Mouse (Mus musculus): Measurements from ENCODE around the gene Stard13. TPM values are rescaled to one million over a fixed set of nuclear protein-coding genes. Genes with fewer than 3 reads are reported as not detected.

Gene Stard13
- 2.0 and 6.5 TPM in 2 replicates for polyA plus RNA-seq (2012; rRNA removed; ENCODE audit: low replicate concordance)

GRCm38 (mm10) chr5:151233400-151234031 lies at the start of gene Stard13:
TSS of gene Stard13 (minus strand) at chr5:151233836.

Other genes with a start within 250 kb of the Stard13 start
- not detected in 2 replicates for gene Gm42906, start 194.3 kb upstream of the Stard13 start, polyA plus RNA-seq (2012; rRNA removed; ENCODE audit: low replicate concordance)

Data from duodenum, adult 2 months (tissue).